Mouse (Mus musculus): ENCODE measurements around the gene Cdca5. TPM values are rescaled to one million over a fixed set of nuclear protein-coding genes. Genes with fewer than 3 reads are reported as not detected.

Cdca5 gene
- polyA plus RNA-seq, 1 experiment from 2014 or later: 8.9 TPM

GRCm38 (mm10) chr19:6141394-6141749, 56.6 kb downstream of the Cdca5 start, which contains the start of gene Arl2:
TSS of gene Arl2 (minus strand) at chr19:6141548.
- TF ChIP-seq CTCF (IDR thresholded peaks at IDR 0.05; ENCODE audit: low read depth): no peak; the same call in 1 of the 2 replicates
- peak within 1 kb of the TSS; percentile 92 for H3K27ac ChIP-seq (ENCODE audit: low read depth, low read length)

More at GRCm38 (mm10) chr19:6141394-6141749, 56.6 kb downstream of the Cdca5 start, which contains the start of gene Arl2:
- H3K9ac ChIP-seq (ENCODE audit: low read depth, low read length): peak within 1 kb of the TSS; percentile 76
- peak within 1 kb of the TSS; percentile 81 for H3K4me3 ChIP-seq (ENCODE audit: low read depth, low read length)
- peak; percentile 73 for ATAC-seq
- under 1% methylated on average over 15 of the region's 15 CpGs for WGBS
- H3K27me3 ChIP-seq (replicated peaks; ENCODE audit: control insufficient read depth, insufficient read depth, low read length): no peaks in the 10 kb centered on the region
- H3K9me3 ChIP-seq (ENCODE audit: control insufficient read depth): no peaks in the 10 kb centered on the region
- H3K36me3 ChIP-seq (ENCODE audit: control insufficient read depth, insufficient read depth): peaks cover 9% of the 10 kb centered on the region
- 0 out of 2 replicates have a peak, but pooled peaks cover 4% of the 10 kb centered on the region for H3K4me1 ChIP-seq (replicated peaks; ENCODE audit: control insufficient read depth, insufficient read depth, low read length)
- H3K4me2 ChIP-seq (replicated peaks; ENCODE audit: low read depth): peak within 1 kb of the TSS; percentile 97

Small RNA genes within 50 kb of the gene (microRNA-seq; reads per million reads assigned to microRNA genes)
- 2.7 reads per million, percentile 2 among the genes with 10 or more reads in this experiment for gene Mir6988

Other genes starting within 250 kb of the Cdca5 start
- 21.7 and 24.0 TPM in 2 replicates for gene Frmd8, start 209.7 kb upstream of the Cdca5 start, polyA plus RNA-seq (2015; fragmentation: Nextera tagmentation; extraction: Ambion mirVana)
- 3.8 and 4.0 TPM in 2 replicates for gene Slc25a45, start 207.2 kb upstream of the Cdca5 start, polyA plus RNA-seq (2015; fragmentation: Nextera tagmentation; extraction: Ambion mirVana)
- 1.0 and 1.2 TPM in 2 replicates for gene Tigd3, start 190.8 kb upstream of the Cdca5 start, polyA plus RNA-seq (2015; fragmentation: Nextera tagmentation; extraction: Ambion mirVana)
- gene Dpf2, start 172.0 kb upstream of the Cdca5 start, polyA plus RNA-seq (2015; fragmentation: Nextera tagmentation; extraction: Ambion mirVana): 49.9 and 51.9 TPM in 2 replicates
- 6.5 and 6.6 TPM in 2 replicates for gene Cdc42ep2, start 160.2 kb upstream of the Cdca5 start, polyA plus RNA-seq (2015; fragmentation: Nextera tagmentation; extraction: Ambion mirVana)
- gene Pola2, start 120.8 kb upstream of the Cdca5 start, polyA plus RNA-seq (2015; fragmentation: Nextera tagmentation; extraction: Ambion mirVana): 23.5 and 23.9 TPM in 2 replicates
- gene Slc22a20, start 98.8 kb upstream of the Cdca5 start, polyA plus RNA-seq (2015; fragmentation: Nextera tagmentation; extraction: Ambion mirVana): not detected in 2 replicates
- 17.0 and 17.8 TPM in 2 replicates for gene Capn1, start 69.1 kb upstream of the Cdca5 start, polyA plus RNA-seq (2015; fragmentation: Nextera tagmentation; extraction: Ambion mirVana)
- 17.7 and 21.3 TPM in 2 replicates for gene Syvn1, start 38.4 kb upstream of the Cdca5 start, polyA plus RNA-seq (2015; fragmentation: Nextera tagmentation; extraction: Ambion mirVana)
- 35.0 and 36.3 TPM in 2 replicates for gene Mrpl49, start 27.2 kb upstream of the Cdca5 start, polyA plus RNA-seq (2015; fragmentation: Nextera tagmentation; extraction: Ambion mirVana)
- 964 and 990 TPM in 2 replicates for gene Fau, start 27.1 kb upstream of the Cdca5 start, polyA plus RNA-seq (2015; fragmentation: Nextera tagmentation; extraction: Ambion mirVana)
- 30.8 and 33.3 TPM in 2 replicates for gene Znhit2, start 23.8 kb upstream of the Cdca5 start, polyA plus RNA-seq (2015; fragmentation: Nextera tagmentation; extraction: Ambion mirVana)
- gene Tm7sf2, start 16.6 kb upstream of the Cdca5 start, polyA plus RNA-seq (2015; fragmentation: Nextera tagmentation; extraction: Ambion mirVana): 13.4 and 17.5 TPM in 2 replicates
- gene Vps51, start 7.8 kb upstream of the Cdca5 start, polyA plus RNA-seq (2015; fragmentation: Nextera tagmentation; extraction: Ambion mirVana): 35.9 and 42.4 TPM in 2 replicates
- gene Tmem262, start 5.0 kb upstream of the Cdca5 start, polyA plus RNA-seq (2015; fragmentation: Nextera tagmentation; extraction: Ambion mirVana): not detected in 2 replicates
- 0.43 and 0.47 TPM in 2 replicates for gene Gm28374, start 2.7 kb upstream of the Cdca5 start, polyA plus RNA-seq (2015; fragmentation: Nextera tagmentation; extraction: Ambion mirVana)
- 54.9 and 56.2 TPM in 2 replicates for gene Zfpl1, start within 50 bp of the Cdca5 start, polyA plus RNA-seq (2015; fragmentation: Nextera tagmentation; extraction: Ambion mirVana)
- not detected in 2 replicates for gene AC131692.1, start 9.4 kb downstream of the Cdca5 start, polyA plus RNA-seq (2015; fragmentation: Nextera tagmentation; extraction: Ambion mirVana)
- 273 and 333 TPM in 2 replicates for gene Naaladl1, start 20.8 kb downstream of the Cdca5 start, polyA plus RNA-seq (2015; fragmentation: Nextera tagmentation; extraction: Ambion mirVana)
- gene Sac3d1, start 33.7 kb downstream of the Cdca5 start, polyA plus RNA-seq (2015; fragmentation: Nextera tagmentation; extraction: Ambion mirVana): 17.0 and 19.1 TPM in 2 replicates
- gene Snx15, start 43.3 kb downstream of the Cdca5 start, polyA plus RNA-seq (2015; fragmentation: Nextera tagmentation; extraction: Ambion mirVana): 23.0 and 23.3 TPM in 2 replicates
- gene Batf2, start 56.0 kb downstream of the Cdca5 start, polyA plus RNA-seq (2015; fragmentation: Nextera tagmentation; extraction: Ambion mirVana): 0.61 and 1.3 TPM in 2 replicates
- gene Arl2, start 56.6 kb downstream of the Cdca5 start, polyA plus RNA-seq (2015; fragmentation: Nextera tagmentation; extraction: Ambion mirVana): 70.6 and 71.5 TPM in 2 replicates
- 0.20 TPM in 1 of 2 replicates, not detected in the other for gene Majin, start 99.4 kb downstream of the Cdca5 start, polyA plus RNA-seq (2015; fragmentation: Nextera tagmentation; extraction: Ambion mirVana)
- 0.26 and 0.34 TPM in 2 replicates for gene Gpha2, start 141.4 kb downstream of the Cdca5 start, polyA plus RNA-seq (2015; fragmentation: Nextera tagmentation; extraction: Ambion mirVana)
- 15.2 and 17.1 TPM in 2 replicates for gene Ppp2r5b, start 150.9 kb downstream of the Cdca5 start, polyA plus RNA-seq (2015; fragmentation: Nextera tagmentation; extraction: Ambion mirVana)
- gene Atg2a, start 156.7 kb downstream of the Cdca5 start, polyA plus RNA-seq (2015; fragmentation: Nextera tagmentation; extraction: Ambion mirVana): 3.6 and 4.0 TPM in 2 replicates
- gene Ehd1, start 191.7 kb downstream of the Cdca5 start, polyA plus RNA-seq (2015; fragmentation: Nextera tagmentation; extraction: Ambion mirVana): 177 and 201 TPM in 2 replicates
- 1.8 and 2.3 TPM in 2 replicates for gene Cdc42bpg, start 221.5 kb downstream of the Cdca5 start, polyA plus RNA-seq (2015; fragmentation: Nextera tagmentation; extraction: Ambion mirVana)
- 17.1 and 19.6 TPM in 2 replicates for gene Men1, start 250.0 kb downstream of the Cdca5 start, polyA plus RNA-seq (2015; fragmentation: Nextera tagmentation; extraction: Ambion mirVana)

Data from intestine, postnatal 0 days (tissue).